Comparison of ENCODE assay signal across 18 mouse cellular contexts in the genomic region with DNA sequence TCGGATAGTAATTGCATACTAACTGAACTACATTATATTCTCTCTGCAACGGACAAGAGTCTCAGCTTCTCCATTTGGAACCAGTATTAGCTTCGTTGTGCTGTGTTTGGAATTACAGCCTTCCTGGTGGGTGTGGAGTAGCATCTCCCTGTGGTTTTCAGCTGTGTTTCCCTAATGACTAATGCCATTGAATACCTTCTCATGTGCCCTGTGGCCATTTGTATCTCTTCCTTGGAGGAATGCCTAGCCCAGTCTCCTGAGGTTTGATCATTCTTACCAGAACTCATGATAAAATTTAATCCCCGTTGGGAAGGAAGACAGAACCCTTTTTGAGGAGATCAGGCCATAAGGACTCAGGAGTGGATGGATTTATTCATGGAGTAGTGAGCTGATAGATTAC.
"Had no signal": no experiment of that assay in that cellular context is flagged by ENCODE, and none has a peak within 500 bp of the region (broad histone marks: within the 10 kb centered on the region; RNA-seq: fewer than 3 reads in every experiment).

No protein-coding gene starts in this region.

- DNase-seq: lung, adult 18-20 months; lung, embryonic 14.5 days; lung, postnatal 10 days; lung, postnatal 4 days; midbrain, embryonic 14.5 days; retina, postnatal 1 day; right cerebral cortex, adult 18-20 months; right cerebral cortex, postnatal 25 days; right cerebral cortex, postnatal 4 days; spleen, adult 18-20 months; thymus, adult 18-20 months; thymus, postnatal 14 days; thymus, postnatal 36 days had no signal

- H3K4me1 ChIP-seq: midbrain, embryonic 10.5 days; midbrain, embryonic 12.5 days; neural tube, embryonic 13.5 days; neural tube, embryonic 15.5 days had no signal

- H3K36me3 ChIP-seq: midbrain, embryonic 10.5 days; midbrain, embryonic 12.5 days; neural tube, embryonic 13.5 days; neural tube, embryonic 15.5 days had no signal

- ATAC-seq: midbrain, embryonic 16.5 days had no signal

- H3K27ac ChIP-seq: midbrain, embryonic 10.5 days; midbrain, embryonic 12.5 days; neural tube, embryonic 13.5 days; neural tube, embryonic 15.5 days had no signal

- H3K4me2 ChIP-seq: lung, embryonic 14.5 days; midbrain, embryonic 12.5 days; neural tube, embryonic 13.5 days; neural tube, embryonic 15.5 days had no signal

- H3K9ac ChIP-seq: lung, embryonic 14.5 days; midbrain, embryonic 12.5 days; neural tube, embryonic 13.5 days; neural tube, embryonic 15.5 days had no signal

- H3K4me3 ChIP-seq: midbrain, embryonic 10.5 days; midbrain, embryonic 12.5 days; neural tube, embryonic 13.5 days; neural tube, embryonic 15.5 days had no signal

- H3K9me3 ChIP-seq: midbrain, embryonic 10.5 days; midbrain, embryonic 12.5 days; neural tube, embryonic 15.5 days had no signal

- H3K27me3 ChIP-seq: midbrain, embryonic 12.5 days; neural tube, embryonic 13.5 days; neural tube, embryonic 15.5 days had no signal
